Mouse (Mus musculus) adrenal gland, adult 8-10 months (tissue): ENCODE results near the gene Zrsr2. TPM values are rescaled to one million over a fixed set of nuclear protein-coding genes. Genes with fewer than 3 reads are reported as not detected.

ENCODE experiments used
- DNase-seq: peaks from one replicate; pipeline ENCODE4 v3.0.0; 2022
- total RNA-seq, 4 experiments: library from RNA; stranded (reverse); gene quantifications; 2 replicates each; pipeline ENCODE4 v1.2.4; 2022

Zrsr2 gene
- 10 to 100 TPM; 19.7 to 34.1 (median 32.8) TPM for total RNA-seq

DNA sequence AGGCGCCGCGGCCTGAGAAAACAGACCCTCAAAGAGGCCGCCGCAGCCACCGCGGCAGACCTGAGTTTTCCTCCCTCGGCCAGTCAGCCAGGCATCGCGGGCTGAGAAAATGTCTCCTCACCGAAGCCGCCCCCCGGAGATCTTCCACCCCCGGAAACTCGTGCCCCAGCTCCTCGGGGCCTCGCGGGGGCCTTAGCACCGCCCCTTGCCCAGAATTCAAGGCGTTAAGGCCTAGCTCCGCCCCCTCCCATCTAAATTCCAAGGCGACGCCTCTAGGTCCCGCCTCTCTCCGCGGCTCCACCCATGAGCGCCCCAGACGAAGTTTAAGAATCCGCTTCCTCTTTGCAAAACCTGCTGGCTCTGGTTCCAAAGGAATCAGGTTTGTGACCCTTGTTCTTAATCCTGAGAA, at the start of gene Zrsr2:
Gene Zrsr2, minus strand, starts transcription at position 195 of the 409 bp plus-strand sequence.
- peak; percentile 73 for DNase-seq

DNA sequence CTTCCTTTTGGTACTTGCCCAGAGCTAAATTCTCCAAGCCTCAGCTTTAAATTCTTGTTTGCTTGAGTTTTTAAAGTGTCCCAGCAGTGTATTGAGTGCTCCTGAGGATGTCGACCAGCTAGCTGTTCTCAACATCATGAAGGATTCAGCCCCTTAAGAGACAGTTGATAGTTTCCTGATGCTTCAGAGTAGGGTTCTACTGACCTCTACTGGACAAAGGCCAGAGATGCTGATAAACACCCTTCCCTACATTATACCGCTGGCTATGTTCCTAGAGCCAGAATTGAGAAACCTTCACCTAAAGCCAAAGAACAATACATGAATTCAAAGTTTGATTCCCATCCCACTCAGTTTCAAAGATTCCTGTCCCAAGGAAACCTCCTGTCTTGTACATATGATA, 46.3 kb upstream of the Zrsr2 start:
- DNase-seq, result no peak

DNA sequence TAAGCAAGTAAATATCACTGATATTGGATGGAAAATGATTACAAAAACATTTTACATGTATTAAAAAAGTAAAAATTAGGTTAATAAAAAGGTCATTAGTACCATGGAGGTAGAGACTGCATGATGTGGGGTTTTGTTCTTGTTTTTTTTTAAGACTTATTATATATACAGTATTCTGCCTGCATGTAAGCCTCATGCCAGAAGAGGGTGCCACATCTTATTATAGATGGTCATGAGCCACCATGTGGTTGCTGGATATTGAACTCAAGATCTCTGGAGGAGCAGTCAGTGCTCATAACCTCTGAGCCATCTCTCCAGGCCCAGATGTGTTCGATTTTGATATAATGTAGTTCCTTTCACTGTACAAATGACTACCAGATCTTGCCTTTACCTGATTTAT, 41.4 kb upstream of the Zrsr2 start:
- no peak for DNase-seq

DNA sequence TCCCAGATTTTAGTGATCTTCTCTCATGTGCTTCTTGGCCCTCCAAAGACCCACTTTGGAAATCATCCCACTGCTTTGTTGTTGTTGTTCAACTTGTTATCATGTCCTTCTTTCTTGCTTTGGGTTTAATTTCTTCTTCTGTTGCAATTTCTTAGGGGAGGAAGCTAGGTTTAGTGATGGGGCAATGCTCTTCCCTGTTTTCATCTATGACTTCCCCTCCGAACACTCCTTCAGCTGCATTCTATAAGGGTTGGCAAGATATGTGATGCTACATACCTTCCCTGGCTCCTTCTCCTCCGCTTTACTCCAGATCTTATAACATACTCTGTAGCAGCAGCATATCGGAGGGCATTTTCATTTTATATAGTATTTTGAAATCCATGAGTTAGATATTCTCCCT, 38.3 kb upstream of the Zrsr2 start:
- DNase-seq, result no peak

DNA sequence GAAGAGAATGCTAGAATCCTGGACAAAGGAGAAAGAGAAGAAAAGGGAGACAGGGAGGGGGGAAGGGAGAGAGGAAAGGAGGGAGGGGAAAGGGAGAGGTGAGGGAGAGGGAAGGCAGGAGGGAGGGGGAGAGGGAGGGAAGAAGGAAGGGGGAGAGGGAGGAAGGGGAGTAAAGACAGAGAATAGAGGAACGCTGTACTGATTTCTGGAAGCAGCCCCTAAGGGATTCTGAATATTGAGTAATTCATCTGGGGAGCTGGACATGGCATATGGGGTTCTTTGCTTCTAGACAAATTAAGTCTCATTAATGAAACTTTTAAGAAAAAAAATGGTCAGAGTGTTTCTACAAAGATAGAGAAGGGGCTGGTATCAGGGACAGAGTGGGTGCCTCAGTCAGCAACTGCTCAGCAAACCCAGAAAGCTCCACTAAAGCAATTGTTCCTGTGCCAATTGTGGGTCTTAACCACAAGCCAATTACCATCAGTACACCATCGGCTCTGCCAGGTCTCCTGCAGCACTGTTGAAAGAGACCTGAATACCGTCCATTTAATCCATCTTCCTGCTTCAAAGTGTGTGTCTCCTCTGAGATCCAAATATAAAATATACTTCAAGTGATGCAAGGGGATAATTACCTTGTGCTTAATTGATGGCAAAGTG, 29.4 kb upstream of the Zrsr2 start:
- no peak for DNase-seq

DNA sequence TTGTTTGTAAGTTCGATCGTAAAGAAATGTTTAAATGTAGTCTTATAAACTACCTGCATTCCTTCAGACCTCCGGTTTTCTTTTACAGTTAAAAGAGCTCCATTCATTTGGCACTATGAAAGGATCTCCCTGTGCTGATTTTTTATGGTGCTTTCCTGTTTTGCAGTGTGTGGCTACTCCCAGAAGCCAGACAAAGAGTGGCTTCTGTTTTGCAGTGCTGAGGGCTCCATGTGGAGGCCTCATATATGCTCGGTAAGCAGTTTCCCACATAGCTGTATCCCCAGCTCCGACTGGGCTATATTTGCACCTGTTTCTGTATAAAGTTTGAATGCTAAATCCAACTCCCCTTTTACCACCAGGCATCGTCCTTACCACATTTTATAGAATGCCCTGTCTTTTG, 23.7 kb upstream of the Zrsr2 start:
- DNase-seq, result no peak

DNA sequence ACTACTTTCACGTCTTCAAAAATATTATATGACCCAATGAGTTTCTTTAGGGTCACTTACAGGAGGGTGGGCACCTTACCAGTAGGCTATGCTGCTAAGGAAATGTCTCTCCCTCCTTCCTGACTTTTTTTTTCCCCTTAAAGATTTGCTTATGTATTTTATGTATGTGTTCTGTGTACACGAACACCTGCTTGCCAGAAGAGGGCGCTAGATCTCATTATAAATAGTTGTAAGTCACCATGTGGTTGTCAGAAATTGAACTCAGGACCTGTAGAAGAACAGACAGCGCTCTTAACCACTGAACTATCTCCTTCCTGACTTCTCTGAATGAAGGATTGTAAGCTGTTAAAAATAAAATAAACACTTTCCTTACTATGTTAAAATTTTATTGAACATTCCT, 23.0 kb upstream of the Zrsr2 start:
- DNase-seq, result no peak

DNA sequence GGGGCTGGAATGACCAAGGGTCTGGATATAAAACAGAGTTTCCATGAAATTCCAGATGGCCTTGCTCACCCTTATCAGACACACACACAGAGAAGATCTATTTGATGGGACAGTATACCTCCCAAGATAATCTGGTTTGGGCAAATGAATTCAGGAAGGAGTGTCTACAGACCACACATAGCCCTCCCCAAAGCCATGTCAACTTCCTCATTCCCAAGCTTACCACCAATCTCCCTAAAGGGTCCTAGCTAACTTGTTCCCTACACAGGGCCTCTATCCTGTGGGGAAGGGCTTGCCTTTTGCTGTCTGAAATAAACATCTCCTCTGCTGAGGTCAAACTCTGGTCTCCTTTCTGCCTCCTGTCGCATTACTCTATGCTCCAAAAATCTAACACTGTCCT, 22.6 kb upstream of the Zrsr2 start:
- DNase-seq, result no peak

DNA sequence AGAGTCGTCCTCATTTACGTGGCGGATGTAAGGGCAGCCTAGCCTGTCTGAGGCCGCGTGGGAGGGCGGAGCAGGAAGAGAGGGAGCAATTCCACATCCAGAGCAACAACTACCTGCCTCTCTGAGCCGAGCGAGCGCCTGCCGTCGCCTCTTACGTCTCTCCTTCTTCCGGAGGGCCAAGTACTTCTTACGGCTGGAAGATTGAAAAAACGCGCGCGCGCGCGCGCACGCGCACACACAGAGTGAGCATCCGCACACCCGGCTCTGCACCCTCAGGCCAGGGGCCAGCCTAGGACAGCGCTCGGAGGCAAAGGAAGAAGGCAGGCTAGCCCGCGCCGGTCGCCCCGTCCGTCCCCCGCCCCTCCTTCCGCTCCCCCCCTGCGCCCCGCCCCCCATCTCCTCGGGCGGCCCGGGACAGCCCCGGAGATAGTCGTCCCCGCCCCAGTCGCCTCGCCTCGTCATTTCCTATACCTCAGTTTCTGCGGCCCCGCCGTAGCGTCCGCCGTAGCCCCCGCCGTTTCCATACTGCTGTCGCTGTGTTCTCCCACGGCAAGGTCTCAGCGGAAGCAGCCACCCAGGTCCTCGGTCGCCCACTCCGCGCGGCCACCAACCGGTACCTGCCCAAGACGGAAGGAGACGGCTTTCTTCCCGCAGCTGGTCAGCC, 526 bp downstream of the Zrsr2 start:
- DNase-seq, result peak; percentile 24

DNA sequence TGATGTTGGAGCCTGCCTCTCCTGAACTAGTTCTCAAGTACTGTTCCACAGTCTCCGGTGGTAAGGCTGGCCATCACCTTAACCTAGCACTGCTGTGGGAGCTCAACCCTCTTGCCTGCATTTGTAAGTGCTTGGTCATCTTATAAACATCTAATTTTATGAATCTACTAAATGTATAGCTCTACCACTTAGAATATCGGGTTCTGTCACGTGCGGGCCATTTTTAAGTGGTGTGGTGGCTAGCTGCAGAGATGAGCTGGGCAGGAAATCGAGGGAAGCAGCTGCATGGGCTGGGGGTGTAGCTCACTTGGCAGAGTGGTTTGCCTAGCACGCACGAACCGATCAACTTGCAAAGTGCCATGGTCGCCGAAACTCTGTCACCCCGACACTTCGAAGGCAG, 1.1 kb downstream of the Zrsr2 start:
- no peak for DNase-seq

DNA sequence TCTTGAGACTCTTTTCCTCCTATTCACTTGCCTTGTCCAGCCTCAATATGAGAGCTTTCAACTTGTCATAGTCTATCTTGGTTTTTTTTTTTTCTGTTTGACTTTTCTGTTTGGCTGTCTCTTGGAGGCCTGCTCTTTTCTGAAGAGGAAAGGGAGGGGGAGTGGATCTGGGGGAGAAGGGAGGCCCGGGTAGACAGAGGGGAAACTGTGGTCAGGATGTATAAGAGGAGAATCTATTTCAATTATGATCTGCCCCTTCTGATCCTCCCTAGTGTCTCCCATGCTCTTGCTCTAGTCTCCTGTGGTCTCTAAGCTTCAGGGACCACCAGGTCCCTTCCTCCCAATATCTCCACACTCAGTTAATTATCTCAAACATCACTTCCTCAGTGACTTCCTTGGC, 6.8 kb downstream of the Zrsr2 start:
- DNase-seq, result no peak

DNA sequence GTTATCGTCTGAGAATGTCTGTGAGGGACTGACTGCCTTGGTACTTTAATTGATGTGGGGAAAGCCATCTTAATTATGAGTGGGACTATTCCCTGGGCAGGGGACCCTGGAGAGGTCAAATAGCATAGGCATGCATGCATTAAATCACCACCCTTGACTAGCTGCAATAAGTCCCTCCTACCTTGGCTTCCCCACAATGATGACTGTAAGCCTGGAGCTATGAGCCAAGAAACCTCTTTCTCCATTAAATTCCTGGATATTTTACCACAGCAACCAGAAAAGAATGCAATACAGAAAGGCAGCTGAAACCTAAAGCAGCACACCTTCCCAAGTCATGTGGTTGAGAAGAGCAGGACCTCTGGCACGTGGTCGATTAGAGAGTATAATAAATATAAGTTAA, 14.1 kb downstream of the Zrsr2 start:
- DNase-seq, result no peak

DNA sequence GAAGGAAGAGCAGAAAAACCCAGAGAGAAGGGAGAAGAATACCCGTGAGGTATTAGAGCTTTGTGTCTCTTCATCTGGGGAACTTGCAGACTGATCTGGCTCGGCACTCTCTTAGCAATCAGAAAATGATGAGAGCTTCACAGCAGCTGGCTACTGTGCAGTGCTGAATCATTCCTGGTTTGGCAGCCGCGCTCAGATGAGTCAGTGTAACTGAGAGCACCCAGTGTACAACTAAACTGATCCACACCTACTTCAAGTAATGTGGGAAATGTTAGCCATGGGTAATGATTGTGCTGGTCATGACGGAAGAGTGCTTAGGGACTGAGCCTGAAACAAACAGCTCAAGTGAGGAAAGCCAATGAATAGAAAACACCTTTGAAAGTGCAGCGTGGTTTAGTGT, 19.9 kb downstream of the Zrsr2 start:
- DNase-seq, result peak; percentile 22

DNA sequence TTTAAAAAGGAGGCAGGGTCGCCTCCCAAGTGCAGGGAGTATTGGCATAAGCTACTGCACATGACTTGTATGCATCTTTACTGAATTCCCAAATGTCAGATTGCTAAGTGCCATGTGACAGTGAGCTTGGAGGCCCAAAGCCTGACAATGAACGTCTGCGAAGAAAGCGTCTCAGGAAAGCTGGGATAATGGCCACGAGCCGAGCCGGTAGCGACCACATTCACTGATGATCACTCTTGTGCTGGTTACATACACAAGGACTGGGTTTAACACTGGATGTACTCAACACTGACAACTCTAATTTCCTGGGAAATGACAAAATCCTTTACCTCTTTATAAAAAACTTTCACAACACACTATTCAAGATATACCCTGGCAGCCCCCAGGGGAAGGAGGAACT, 23.7 kb downstream of the Zrsr2 start:
- DNase-seq, result no peak

DNA sequence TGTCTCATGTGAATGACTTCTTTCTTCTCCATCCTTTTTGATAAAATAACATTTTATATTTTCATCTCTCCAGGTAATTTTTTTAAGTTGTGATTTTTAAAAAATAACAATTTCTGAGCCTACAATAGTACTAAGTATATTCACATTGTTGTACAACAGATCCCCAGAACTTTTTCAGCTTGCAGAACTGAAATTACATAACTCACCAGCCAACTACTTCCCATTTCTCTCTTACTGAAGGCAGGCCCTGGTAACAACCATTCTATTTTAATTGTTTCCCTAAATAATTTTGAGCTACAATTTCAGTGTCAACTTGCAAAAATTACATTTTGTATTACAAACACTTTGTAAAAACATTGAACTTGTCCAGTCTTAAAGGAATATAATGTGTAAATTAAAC, 28.9 kb downstream of the Zrsr2 start:
- no peak for DNase-seq

DNA sequence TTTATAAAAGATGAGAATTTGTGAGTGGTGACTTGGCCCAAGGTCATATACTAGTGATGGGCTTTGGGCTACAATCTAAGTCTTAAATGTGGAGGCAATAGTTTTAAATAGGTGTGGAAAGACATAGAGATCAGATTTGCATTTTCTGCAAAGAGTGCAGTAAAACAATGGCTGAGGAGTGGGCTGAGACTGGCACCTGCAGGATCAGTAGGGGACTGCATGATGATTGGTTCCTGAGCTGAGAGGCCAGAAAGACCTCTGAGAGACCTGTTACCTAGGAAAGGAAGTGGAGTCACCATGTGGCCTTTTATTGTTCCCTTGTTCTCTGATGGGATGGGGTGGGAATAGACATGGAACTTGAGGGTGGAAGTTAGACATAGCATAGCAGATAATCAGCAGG, 45.7 kb downstream of the Zrsr2 start:
- no peak for DNase-seq

DNA sequence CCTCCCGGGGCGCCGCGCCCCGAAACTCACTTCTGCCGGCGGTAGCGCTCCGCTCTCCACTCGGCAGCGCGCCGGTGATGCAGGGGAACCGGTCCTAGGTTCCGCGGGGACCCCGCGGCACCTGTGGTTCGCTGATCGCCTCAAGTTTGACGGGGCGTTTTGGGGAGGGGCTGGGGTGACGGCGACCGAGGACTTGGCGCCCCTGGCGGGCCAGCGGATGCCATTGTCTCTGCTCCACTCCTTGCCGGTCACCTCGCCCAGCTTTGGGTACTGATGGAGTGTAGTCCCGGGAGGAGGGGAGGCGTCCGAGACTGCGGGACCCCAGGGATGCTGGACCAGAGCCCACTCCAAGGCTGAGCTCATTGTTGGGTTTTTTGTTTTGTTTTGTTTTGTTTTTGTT, 49.1 kb downstream of the Zrsr2 start:
- DNase-seq, result peak; percentile 12

DNA sequence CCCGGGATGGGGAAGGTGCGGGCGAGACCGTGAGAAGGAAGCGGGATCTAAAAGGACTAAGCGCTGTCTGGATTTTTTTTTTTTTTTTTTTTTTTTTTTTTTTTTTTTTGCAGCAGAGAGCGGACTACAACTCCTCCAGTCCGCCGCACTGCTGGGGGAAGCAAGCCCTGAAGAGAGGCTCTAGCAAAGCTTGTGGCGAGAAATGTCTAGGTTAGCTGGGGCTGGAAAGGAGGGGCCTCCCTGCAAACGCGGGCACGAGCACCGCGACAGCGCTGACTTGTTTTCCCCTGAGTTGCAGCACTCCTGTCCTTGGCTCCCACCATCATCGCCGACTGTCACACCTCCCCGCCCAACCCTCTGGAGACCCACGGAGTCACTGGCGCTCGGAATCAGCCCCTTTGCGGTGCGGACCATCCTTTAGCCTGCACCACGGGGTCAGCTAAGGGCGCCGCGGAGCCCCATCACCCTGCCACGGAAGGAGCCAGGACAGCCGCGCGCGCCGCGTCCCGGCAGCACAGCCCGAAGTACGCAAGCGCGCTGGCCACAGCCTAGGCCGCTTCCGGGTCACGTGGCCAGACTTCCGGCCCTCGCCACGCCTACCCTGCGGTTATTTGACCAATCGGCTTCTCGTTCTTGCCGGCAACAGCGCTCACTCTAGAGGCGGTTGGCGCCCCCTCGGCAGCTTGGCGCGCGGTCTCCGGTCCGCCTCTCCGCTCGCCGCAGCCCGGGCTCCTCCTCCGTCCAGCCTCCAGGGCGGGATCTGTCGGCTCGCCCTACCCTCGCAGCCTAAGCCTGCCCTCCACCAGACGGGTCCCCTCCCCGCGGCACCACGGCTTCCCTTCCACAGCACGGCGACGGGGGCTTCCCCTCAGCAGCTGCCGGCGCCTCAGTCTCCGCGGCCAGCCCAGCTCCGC, 49.9 kb downstream of the Zrsr2 start, which contains the start of gene Ap1s2:
Gene Ap1s2, plus strand, starts transcription at position 681 of the 914 bp plus-strand sequence.
- DNase-seq, result peak; percentile 93

DNA sequence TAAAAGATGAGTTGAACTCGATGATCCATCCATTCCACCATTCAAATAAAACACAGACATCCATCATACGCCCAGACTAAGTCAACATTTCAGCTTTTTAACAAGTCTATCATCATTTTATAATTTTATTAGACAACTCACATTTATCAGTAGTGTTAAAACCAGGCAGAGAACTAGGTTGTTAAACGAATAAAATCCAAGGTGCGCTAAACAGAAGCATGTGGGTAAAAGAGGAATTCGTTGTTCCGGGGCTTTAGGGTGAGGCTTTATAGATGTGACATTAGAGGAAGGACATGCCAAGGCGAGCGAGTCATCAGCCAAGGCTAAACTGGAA, 50.5 kb downstream of the Zrsr2 start:
- DNase-seq, result no peak

DNA sequence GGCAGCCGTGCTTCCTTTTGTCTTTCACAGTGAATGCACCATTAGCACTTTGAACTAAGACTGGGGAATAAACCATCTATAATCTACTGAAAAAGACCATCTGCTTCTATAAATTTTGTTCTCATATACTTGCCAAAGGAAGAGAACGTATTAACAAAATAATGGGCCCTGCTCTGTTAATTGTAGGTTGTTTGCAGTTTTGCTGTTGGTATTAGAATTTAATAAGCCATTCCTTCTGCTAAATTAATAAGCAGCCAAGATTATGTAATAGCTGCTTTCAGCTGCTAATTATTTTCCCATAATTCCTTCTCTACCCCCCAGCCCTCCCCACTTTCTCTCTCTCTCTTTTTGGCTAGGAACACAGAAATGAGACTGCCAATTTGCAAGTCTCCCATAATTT, 51.6 kb downstream of the Zrsr2 start:
- DNase-seq, result no peak

DNA sequence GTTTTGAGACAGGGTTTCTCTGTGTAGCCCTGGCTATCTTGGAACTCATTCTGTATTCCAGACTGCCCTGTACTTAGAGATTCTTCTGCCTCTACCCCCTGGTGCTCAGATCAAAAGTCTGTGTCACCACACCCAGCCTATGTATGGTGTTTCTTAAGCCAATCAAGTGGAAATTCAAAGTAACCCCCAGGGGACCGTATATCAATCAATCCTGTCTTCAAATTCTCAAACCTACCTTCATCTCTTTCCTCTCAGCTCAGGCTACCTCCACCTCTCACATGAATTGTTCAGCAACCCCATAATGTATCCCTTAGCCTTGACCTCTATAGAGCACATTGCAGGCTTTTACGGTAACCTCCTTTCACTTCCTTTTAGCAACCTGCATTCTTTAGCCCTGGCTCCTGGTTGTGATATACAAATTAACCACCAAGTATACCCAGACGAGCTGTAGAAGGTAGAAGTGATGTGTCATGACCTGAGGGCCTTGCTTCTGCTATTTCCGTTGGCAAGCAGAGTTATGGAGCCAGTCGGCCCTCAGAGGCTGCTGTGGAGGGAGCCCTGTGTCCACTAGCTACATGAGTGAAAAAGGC, 58.9 kb downstream of the Zrsr2 start:
- no peak for DNase-seq

DNA sequence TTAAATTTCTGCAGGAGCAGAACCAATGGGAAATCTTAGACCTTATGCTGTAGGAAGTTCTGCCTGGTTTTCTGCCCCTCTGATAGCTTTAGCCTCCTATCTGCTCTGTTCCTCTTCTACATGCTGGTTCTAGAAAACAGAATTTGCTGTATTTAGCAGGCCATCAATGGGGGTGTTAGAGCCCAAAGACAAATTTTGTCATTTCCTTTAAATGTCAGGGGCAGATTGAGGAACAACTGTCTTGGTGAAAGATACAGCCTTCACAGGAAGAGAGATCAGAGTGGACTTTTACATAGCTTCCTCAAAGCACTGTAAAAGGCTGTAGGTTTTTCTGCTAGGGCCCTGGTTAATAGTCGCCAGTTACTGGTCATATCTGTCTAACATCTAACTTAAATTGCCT, 61.1 kb downstream of the Zrsr2 start:
- DNase-seq, result no peak

DNA sequence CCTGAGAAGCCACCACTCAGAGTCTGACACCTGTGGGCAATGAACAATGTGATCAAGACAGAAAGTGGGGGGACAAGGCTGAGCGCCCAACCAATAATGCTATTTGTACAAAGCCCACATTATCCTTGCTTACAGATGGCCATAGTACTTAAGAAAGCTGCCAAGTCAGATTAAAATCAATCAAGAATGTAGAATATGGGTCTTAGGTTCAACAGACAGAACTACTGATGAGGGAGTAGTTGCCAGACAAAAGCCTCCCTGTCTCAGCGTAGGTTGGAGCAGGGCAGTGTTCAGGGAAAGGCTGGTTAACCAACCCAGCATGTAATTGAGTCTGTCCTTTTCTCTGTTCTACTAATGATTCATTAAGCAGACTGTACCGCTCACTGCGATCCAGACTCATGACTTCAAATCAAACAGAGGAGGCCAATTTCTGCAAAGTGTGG, 72.9 kb downstream of the Zrsr2 start:
- no peak for DNase-seq
